Comparison of ENCODE assay signal across 16 mouse cellular contexts in the genomic region with DNA sequence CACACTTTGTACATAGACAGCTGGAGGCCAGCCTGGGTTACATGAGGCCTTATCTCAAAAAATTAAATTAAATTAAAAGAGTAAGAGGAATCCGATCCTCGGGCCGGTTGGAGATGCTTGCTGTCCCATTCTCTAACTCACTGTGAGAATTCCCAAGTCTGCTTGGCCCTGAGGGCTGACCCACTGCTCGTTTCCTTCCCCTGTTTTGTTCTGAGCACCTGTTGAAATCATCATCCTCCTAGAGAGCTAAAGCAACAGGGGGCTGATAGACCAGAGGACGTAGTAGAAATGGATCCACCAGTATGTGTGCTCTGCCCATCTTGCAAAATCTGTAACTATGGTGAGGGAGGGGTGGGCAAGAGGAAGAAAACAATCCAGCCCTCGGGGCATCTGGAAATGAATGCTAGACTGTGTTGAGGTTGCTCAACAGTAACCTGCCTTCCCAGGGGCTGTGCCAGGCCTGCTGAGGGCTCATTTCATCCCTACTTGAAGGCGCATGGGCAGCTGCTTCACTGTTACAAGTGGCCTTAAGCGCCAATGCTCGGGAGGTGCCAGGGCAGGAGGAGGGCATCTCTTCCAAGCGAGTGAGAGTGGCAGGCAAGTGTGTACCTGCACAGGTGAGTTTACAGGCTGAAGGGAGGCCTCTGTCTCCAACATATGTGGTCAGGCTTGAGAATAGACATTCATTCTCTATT.
"Had no signal": no experiment of that assay in that cellular context is flagged by ENCODE, and none has a peak within 500 bp of the region (broad histone marks: within the 10 kb centered on the region; RNA-seq: fewer than 3 reads in every experiment).

No protein-coding gene starts in this region.

- H3K27ac ChIP-seq: kidney, embryonic 15.5 days; limb, embryonic 15.5 days; liver, embryonic 13.5 days; macrophage; neural tube, embryonic 13.5 days had no signal

- H3K9me3 ChIP-seq: kidney, embryonic 15.5 days; limb, embryonic 15.5 days; liver, embryonic 13.5 days; megakaryocyte, embryonic 14.5 days; neural tube, embryonic 13.5 days had no signal

- H3K36me3 ChIP-seq: kidney, embryonic 15.5 days; limb, embryonic 15.5 days; liver, embryonic 13.5 days; neural tube, embryonic 13.5 days had no signal

- H3K4me1 ChIP-seq: liver, embryonic 13.5 days; megakaryocyte, embryonic 14.5 days had no signal

- DNase-seq: kidney, adult 2 months; kidney, postnatal 14 days; liver, embryonic 13.5 days; liver, postnatal 0 days; retina, postnatal 1 day; right cerebral cortex, postnatal 4 days; spleen, adult 18-20 months; thymus, adult 18-20 months; thymus, postnatal 14 days had no signal

- H3K4me3 ChIP-seq: kidney, embryonic 15.5 days; limb, embryonic 15.5 days; liver, embryonic 13.5 days; megakaryocyte, embryonic 14.5 days; neural tube, embryonic 13.5 days had no signal

- H3K4me2 ChIP-seq: kidney, embryonic 15.5 days; limb, embryonic 15.5 days; liver, embryonic 13.5 days; midbrain, embryonic 11.5 days; neural tube, embryonic 13.5 days had no signal

- H3K9ac ChIP-seq: kidney, embryonic 15.5 days; limb, embryonic 15.5 days; liver, embryonic 13.5 days; liver, postnatal 0 days; neural tube, embryonic 13.5 days had no signal

- ATAC-seq: liver, postnatal 0 days; midbrain, embryonic 16.5 days had no signal

- H3K27me3 ChIP-seq: limb, embryonic 15.5 days had no signal
